Mouse (Mus musculus): ENCODE data around the gene Ankrd55.

DNA sequence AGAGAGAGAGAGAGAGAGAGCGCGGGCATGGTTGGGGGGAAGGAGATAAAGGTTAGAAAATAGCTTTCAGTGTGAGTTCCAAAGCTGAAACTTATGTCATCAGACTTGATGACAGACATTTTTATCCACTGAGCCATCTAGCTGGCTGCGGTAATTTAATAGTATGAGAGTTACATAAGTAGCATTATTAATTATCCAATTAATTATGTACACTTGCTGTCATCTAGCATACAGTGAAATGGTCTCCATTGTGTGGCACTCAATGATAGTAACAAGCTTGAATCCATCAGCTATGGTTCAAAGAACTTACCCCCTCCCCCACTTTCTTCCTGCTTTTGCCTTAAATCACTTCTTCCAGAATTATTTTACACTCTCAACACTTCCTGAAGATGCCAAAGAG, 75.5 kb downstream of the Ankrd55 start:
- TF ChIP-seq CTCF (IDR thresholded peaks at IDR 0.05; ENCODE audit: low read depth) (no peak), EP300 (optimal IDR thresholded peaks at IDR 0.05) (no peak)
